Mouse (Mus musculus) layer of hippocampus, adult 2 months (tissue): ENCODE data around the gene Fgl2. TPM values are rescaled to one million over a fixed set of nuclear protein-coding genes. Genes with fewer than 3 reads are reported as not detected.
"Not testable (repeated sequence)": the region's sequence is repeated elsewhere in the genome, so short reads cannot be mapped to it uniquely, and the experiment has no call there.

ENCODE experiments used
- DNase-seq, 2 experiments: peaks; one replicate each; pipeline ENCODE4 v3.0.0; 2022; ENCODE audit warnings: low spot score in 2 of 2
- H3K27ac ChIP-seq: fragments of 200-600 bp; 2 replicates; pipeline ENCODE4 v1.8.1; 2022
- H3K4me3 ChIP-seq: fragments of 200-600 bp; 2 replicates; pipeline ENCODE4 v1.8.1; 2022; ENCODE audit warnings: mild to moderate bottlenecking
- CTCF ChIP-seq: fragments of 200-600 bp; conservative IDR thresholded peaks from 2 replicates; pipeline ENCODE4 v1.8.1; 2022; ENCODE audit warnings: antibody characterized with exemption, mild to moderate bottlenecking, moderate library complexity
- long read RNA-seq, 2 experiments: library from polyadenylated mRNA; stranded (forward); transcript quantifications; one replicate each; pipeline ENCODE4 v2.0.0; 2021; ENCODE audit warnings: borderline mapping rate in 2 of 2
- total RNA-seq, 2 experiments: library from RNA; stranded (reverse); gene quantifications; 2 replicates each; pipeline ENCODE4 v1.2.3; 2021

The Fgl2 gene
- 1 to 10 TPM; 1.6 to 2.0 TPM for total RNA-seq
- long read RNA-seq, experiment 1, partial matches to known transcripts, result 0 of 2 reads
- long read RNA-seq, experiment 1, other reads (novel, unspliced or antisense), result 0 of 2 reads
- long read RNA-seq, experiment 2, result 0 reads

- peak; percentile 16 to 27 for DNase-seq
These were observed at the start of gene Fgl2 for GRCm38 (mm10) chr5:21372493-21373179. Gene Fgl2 (plus strand): TSS chr5:21372642.

GRCm38 (mm10) chr5:21326494-21326893, 45.9 kb upstream of the Fgl2 start:
- peak in 1 of 2 experiments; percentile 43 for DNase-seq
- Histone ChIP-seq H3K27ac (no peak overlapping the region), H3K4me3 (no peak overlapping the region)
- TF ChIP-seq CTCF, result peak; percentile 77

More at GRCm38 (mm10) chr5:21372493-21373179, at the start of gene Fgl2:
- H3K27ac ChIP-seq, result peak within 1 kb of the TSS; percentile 57; the same call in 1 of the 2 replicates
- H3K4me3 ChIP-seq, result peak within 1 kb of the TSS; percentile 55
- TF ChIP-seq CTCF, result no peak

- H3K27ac ChIP-seq, result no peak overlapping the region
- no peak for TF ChIP-seq CTCF
- DNase-seq, result no peak
- H3K4me3 ChIP-seq, result no peak overlapping the region
These were observed 43.9 kb upstream of the Fgl2 start for GRCm38 (mm10) chr5:21328560-21328959.

DNA sequence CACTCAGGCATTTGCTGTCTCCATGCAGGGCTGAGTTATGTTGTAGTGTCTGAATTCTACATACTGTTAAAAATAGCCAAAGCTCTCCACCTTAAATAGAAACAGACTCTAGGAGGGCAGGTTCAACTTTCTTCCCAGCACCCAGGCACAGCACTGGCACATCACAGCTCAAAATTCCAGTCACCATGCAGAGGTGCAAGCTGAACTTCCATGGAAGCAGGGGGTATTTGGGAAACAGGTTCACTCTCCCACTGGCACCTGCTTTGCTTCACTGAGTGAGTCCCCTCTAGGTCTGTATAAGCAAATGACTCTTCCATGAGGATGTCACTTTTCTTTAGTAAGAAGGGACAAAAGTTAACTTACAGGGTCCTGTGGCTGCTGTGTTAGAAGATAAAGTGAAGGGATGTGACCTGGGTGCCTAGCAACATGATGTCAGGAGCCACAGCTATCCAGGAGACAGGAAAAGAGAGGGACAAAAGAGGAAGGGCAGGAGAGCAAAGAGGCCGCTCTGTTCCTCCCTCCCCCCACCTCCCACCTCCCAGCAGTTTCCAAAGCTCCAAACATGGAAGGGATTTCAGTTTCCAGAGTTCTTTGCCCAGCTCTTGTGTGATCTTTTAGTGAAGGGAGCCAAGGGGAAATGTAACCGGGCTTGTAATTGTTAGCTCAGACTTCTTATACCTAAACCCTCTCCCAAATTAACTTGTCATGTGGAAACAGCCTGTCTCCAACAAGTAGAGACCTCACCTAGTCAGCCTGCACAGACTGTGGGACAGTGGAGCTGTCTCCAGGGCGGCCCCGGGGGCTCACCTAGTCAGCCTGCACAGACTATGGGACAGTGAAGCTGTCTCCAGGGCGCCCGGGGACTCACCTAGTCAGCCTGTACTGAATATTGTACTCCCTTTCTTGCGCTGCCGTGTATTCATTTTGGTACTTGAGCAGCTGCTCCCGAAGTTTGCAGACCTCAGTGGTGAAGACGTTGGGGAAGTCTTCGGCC, 42.5 kb upstream of the Fgl2 start:
- DNase-seq, result no peak
- TF ChIP-seq CTCF, result no peak

DNA sequence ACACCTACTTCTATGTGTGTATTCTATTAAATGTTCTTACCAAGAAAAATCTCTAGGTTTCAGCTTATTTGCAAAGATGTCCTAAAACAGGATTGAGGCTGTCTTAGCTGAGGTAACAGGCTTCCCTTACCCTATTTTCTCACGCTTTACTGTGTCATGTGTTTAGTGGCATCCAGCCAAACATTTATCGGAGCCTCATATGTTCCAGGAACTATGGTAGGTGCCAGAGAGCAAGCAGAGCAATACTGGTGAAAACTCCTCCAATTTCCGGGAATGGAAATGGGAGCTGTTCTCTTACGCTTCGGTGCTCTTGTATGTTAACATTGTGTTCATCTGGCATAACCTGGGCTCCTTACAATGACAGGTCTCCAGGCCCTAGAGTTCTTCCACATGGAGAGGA, 40.8 kb upstream of the Fgl2 start:
- no peak for DNase-seq
- H3K4me3 ChIP-seq, result no peak overlapping the region
- TF ChIP-seq CTCF, result no peak
- H3K27ac ChIP-seq, result no peak overlapping the region

More for the DNA sequence above, 42.5 kb upstream of the Fgl2 start:
- Histone ChIP-seq H3K4me3 (no peak overlapping the region), H3K27ac (no peak overlapping the region)

- H3K27ac ChIP-seq, result no peak overlapping the region
- no peak for TF ChIP-seq CTCF
- no peak for DNase-seq
- H3K4me3 ChIP-seq, result no peak overlapping the region
These were observed 40.3 kb upstream of the Fgl2 start for GRCm38 (mm10) chr5:21332119-21332518.

DNA sequence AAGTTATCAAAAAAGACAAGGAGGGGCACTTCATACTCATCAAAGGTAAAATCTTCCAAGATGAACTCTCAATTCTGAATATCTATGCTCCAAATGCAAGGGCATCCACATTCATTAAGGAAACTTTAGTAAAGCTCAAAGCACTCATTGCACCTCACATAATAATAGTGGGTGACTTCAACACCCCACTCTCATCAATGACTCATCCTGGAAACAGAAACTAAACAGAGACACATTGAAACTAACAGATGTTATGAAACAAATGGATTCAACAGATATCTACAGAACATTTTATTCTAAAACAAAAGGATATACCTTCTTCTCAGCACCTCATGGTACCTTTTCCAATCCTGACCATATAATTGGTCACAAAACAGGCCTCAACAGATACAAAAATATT, 30.2 kb upstream of the Fgl2 start:
- not testable (repeated sequence) for H3K4me3 ChIP-seq, H3K27ac ChIP-seq, DNase-seq

- DNase-seq, result no peak
- no peak for TF ChIP-seq CTCF
- Histone ChIP-seq H3K27ac (no peak overlapping the region), H3K4me3 (no peak overlapping the region)
These were observed 24.1 kb upstream of the Fgl2 start for GRCm38 (mm10) chr5:21348366-21348765.

DNA sequence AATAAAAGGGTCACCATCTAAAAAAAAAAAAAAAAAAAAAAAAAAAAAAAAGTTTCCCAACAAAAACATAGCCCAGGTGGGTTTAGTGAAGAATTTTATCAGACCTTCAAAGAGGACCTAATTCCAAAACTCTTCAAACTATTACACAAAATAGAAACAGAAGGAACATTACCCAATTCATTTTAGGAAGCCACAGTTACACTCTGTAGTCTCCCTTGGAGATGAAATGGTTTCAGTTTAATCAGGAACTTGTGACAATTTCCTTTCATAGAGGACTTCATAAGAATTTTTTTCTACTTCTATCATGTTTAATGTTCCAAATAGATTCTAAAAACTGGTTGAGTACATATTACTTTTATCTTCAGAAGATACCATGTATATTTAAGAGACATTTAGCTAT, 20.8 kb upstream of the Fgl2 start:
- TF ChIP-seq CTCF, result no peak
- Histone ChIP-seq H3K4me3 (no peak overlapping the region), H3K27ac (no peak overlapping the region)
- no peak for DNase-seq

DNA sequence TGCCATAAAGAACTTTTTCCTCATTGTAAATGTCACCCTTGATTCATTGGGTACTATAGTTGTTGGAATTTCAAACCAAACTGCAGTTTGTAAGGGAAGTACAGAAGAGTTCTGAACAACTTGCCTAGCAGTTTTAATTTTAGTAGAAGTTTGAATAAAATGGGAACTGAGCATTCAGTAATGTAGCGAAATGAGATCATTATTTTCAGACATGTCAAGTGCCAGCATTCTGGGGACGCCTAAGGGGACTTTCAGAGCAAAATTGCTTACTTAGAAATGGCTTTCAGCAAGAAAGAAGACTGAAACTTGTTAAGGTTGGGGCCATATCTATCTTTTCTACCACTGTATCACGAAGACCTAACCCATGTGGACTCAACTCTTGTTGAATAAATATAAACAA, 13.8 kb upstream of the Fgl2 start:
- no peak for TF ChIP-seq CTCF
- no peak overlapping the region for H3K27ac ChIP-seq
- DNase-seq, result no peak
- H3K4me3 ChIP-seq, result no peak overlapping the region

- no peak for TF ChIP-seq CTCF
- Histone ChIP-seq H3K27ac (no peak overlapping the region), H3K4me3 (no peak overlapping the region)
- DNase-seq, result no peak
These were observed 9.1 kb upstream of the Fgl2 start for GRCm38 (mm10) chr5:21363343-21363742.

GRCm38 (mm10) chr5:21366338-21367053, 5.9 kb upstream of the Fgl2 start:
- no peak for TF ChIP-seq CTCF
- no peak for DNase-seq
- no peak overlapping the region for H3K27ac ChIP-seq
- no peak overlapping the region for H3K4me3 ChIP-seq
